Mouse (Mus musculus) myocyte (in vitro differentiated cells): ENCODE results near the gene Amn. TPM values are rescaled to one million over a fixed set of nuclear protein-coding genes. Genes with fewer than 3 reads are reported as not detected.

Experiments
- H3K27me3 ChIP-seq: one replicate; pipeline ENCODE4 v1.6.1; 2011; ENCODE audit not compliant: control insufficient read depth, insufficient read depth, insufficient read length
- H3K36me3 ChIP-seq: one replicate; pipeline ENCODE4 v1.6.1; 2011; ENCODE audit not compliant: control insufficient read depth, insufficient read depth
- H3K4me2 ChIP-seq: one replicate; pipeline ENCODE4 v1.6.1; 2011; ENCODE audit warnings: low read depth, control low read depth
- H3K4me3 ChIP-seq: one replicate; pipeline ENCODE4 v1.5.1; 2011; ENCODE audit warnings: mild to moderate bottlenecking, control low read depth, moderate library complexity
- H3K79me2 ChIP-seq: one replicate; pipeline ENCODE4 v1.6.1; 2011; ENCODE audit not compliant: control insufficient read depth, insufficient read depth
- H3ac ChIP-seq: one replicate; pipeline ENCODE4 v1.6.1; 2011; ENCODE audit not compliant: control insufficient read depth, insufficient read length
- CEBPB ChIP-seq: IDR thresholded peaks from 2 replicates; pipeline ENCODE4 v1.6.1; 2011; ENCODE audit warnings: mild to moderate bottlenecking, moderate library complexity; ENCODE audit not compliant: poor library complexity, insufficient read depth, severe bottlenecking
- E2F4 ChIP-seq: IDR thresholded peaks from one replicate; pipeline ENCODE4 v1.6.1; 2011; ENCODE audit warnings: mild to moderate bottlenecking, control low read depth, moderate library complexity; ENCODE audit not compliant: insufficient read depth
- MAX ChIP-seq: IDR thresholded peaks from one replicate; pipeline ENCODE4 v1.6.1; 2011; ENCODE audit warnings: low read depth, mild to moderate bottlenecking, control low read depth
- MYOD1 ChIP-seq, 3 experiments: IDR thresholded peaks; one replicate each; pipeline ENCODE4 v1.6.1; 2011; ENCODE audit warnings: control low read depth in 2 of 3, low read depth in 2 of 3, mild to moderate bottlenecking in 2 of 3, moderate library complexity in 1 of 3; ENCODE audit not compliant: insufficient read length in 2 of 3, control insufficient read depth in 1 of 3
- MYOG ChIP-seq, 3 experiments: IDR thresholded peaks; one replicate each; pipeline ENCODE4 v1.6.1; 2011; ENCODE audit warnings: control low read depth in 2 of 3, low read depth in 2 of 3, mild to moderate bottlenecking in 2 of 3; ENCODE audit not compliant: insufficient read length in 2 of 3, control insufficient read depth in 1 of 3, insufficient read depth in 1 of 3
- POLR2A ChIP-seq: IDR thresholded peaks from one replicate; pipeline ENCODE4 v1.6.1; 2011; ENCODE audit warnings: low read depth, mild to moderate bottlenecking, control low read depth, moderate library complexity; ENCODE audit not compliant: insufficient read length
- POLR2AphosphoS2 ChIP-seq: IDR thresholded peaks from one replicate; pipeline ENCODE4 v1.6.1; 2011; ENCODE audit warnings: low read depth, control low read depth; ENCODE audit not compliant: insufficient read length
- REST ChIP-seq: IDR thresholded peaks from one replicate; pipeline ENCODE4 v1.6.1; 2011; ENCODE audit warnings: mild to moderate bottlenecking, control low read depth, moderate library complexity; ENCODE audit not compliant: insufficient read depth, insufficient read length
- SRF ChIP-seq: IDR thresholded peaks from one replicate; pipeline ENCODE4 v1.6.1; 2011; ENCODE audit warnings: low read depth; ENCODE audit not compliant: control insufficient read depth, insufficient read length
- TCF12 ChIP-seq: IDR thresholded peaks from one replicate; pipeline ENCODE4 v1.6.1; 2011; ENCODE audit warnings: mild to moderate bottlenecking, control low read depth; ENCODE audit not compliant: poor library complexity, insufficient read depth, severe bottlenecking
- TCF3 ChIP-seq: IDR thresholded peaks from one replicate; pipeline ENCODE4 v1.6.1; 2011; ENCODE audit warnings: low read depth, control low read depth; ENCODE audit not compliant: insufficient read length
- USF1 ChIP-seq: IDR thresholded peaks from one replicate; pipeline ENCODE4 v1.6.1; 2011; ENCODE audit warnings: low read depth, mild to moderate bottlenecking, control low read depth, moderate library complexity
- polyA plus RNA-seq: library from polyadenylated mRNA; unstranded; fragments of >200 nt; fragmentation: generic; extraction: Trizol; gene quantifications from one replicate; pipeline ENCODE4 v1.2.1, GENCODE M21; 2012; ENCODE audit warnings: missing spikeins

Amn gene
- polyA plus RNA-seq, 1 experiment = 0.13 TPM

GRCm38 (mm10) chr12:111302018-111302345 lies 31.1 kb downstream of the Amn start:
- Histone ChIP-seq H3K4me3 (no peak overlapping the region), H3K36me3 (peaks cover 38% of the 10 kb centered on the region), H3ac (no peak overlapping the region), H3K4me2 (no peak overlapping the region), H3K79me2 (no peaks in the 10 kb centered on the region), H3K27me3 (no peaks in the 10 kb centered on the region)
- TF ChIP-seq MAX (no peak), POLR2A (no peak)

DNA sequence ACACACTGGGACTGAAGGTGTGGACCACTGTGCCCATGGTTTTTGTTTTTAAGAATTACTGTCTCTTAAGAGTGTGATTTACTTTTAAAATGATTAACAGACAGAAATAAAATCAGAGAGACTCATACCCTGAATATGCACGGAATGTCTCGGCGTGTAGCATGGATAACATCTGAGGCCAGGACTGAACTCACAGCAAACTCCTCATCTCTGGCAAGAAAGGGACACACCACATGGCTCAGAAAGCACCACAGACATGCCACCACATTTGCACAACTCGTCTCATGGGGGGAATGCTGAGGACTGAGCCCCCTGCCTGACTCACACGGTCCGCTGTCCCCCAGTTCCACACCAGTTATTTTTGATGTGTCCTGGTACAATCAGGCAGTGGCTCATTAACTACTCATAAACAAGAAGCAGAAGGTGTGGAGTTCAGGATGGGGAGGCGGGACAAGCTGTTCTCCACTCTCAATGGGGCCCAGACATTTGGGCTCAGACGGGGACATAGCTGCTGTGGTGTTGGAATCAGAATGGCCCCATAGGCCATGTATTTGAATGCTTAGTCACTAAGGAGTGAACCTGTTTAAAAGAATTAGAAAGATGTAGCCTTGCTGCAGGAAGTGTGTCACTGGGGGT lies 32.9 kb downstream of the Amn start:
- no peak for TF ChIP-seq MAX
- TF ChIP-seq TCF3 = no peak
- TF ChIP-seq SRF = no peak
- TF ChIP-seq POLR2A = no peak
- no peak for TF ChIP-seq E2F4
- no peak for TF ChIP-seq CEBPB
- TF ChIP-seq MYOD1 (IDR thresholded peaks at IDR 0.05; ENCODE audit: control insufficient read depth in 1 of 3, insufficient read length in 2 of 3, low read depth in 2 of 3) = no peak
- no peak for TF ChIP-seq MYOG (IDR thresholded peaks at IDR 0.05; ENCODE audit: control insufficient read depth in 1 of 3, insufficient read depth in 1 of 3, insufficient read length in 2 of 3, low read depth in 2 of 3)
- no peak for TF ChIP-seq REST
- no peak for TF ChIP-seq POLR2AphosphoS2
- no peak for TF ChIP-seq TCF12
- TF ChIP-seq USF1 = no peak
- H3K79me2 ChIP-seq = no peaks in the 10 kb centered on the region
- H3K36me3 ChIP-seq = peaks cover 39% of the 10 kb centered on the region
- no peak overlapping the region for H3K4me3 ChIP-seq
- H3K27me3 ChIP-seq = no peaks in the 10 kb centered on the region
- H3ac ChIP-seq = no peak overlapping the region
- H3K4me2 ChIP-seq = no peak overlapping the region

- no peak overlapping the region for H3K4me3 ChIP-seq
- no peaks in the 10 kb centered on the region for H3K27me3 ChIP-seq
- H3K79me2 ChIP-seq = no peaks in the 10 kb centered on the region
- peaks cover 41% of the 10 kb centered on the region for H3K36me3 ChIP-seq
- no peak overlapping the region for H3ac ChIP-seq
- no peak overlapping the region for H3K4me2 ChIP-seq
- TF ChIP-seq MYOG (IDR thresholded peaks at IDR 0.05; ENCODE audit: control insufficient read depth in 1 of 3, insufficient read depth in 1 of 3, insufficient read length in 2 of 3, low read depth in 2 of 3) = peak in 2 of 3 experiments; percentile 47 to 84
- TF ChIP-seq MYOD1 (IDR thresholded peaks at IDR 0.05; ENCODE audit: control insufficient read depth in 1 of 3, insufficient read length in 2 of 3, low read depth in 2 of 3) = peak in 2 of 3 experiments; percentile 33 to 78
- no peak for TF ChIP-seq CEBPB
- no peak for TF ChIP-seq POLR2AphosphoS2
These were observed 35.9 kb downstream of the Amn start for GRCm38 (mm10) chr12:111306821-111307220.

- Histone ChIP-seq H3K79me2 (no peaks in the 10 kb centered on the region), H3ac (no peak overlapping the region), H3K27me3 (no peaks in the 10 kb centered on the region), H3K4me2 (no peak overlapping the region), H3K4me3 (no peak overlapping the region), H3K36me3 (peaks cover 33% of the 10 kb centered on the region)
- TF ChIP-seq SRF = no peak
- TF ChIP-seq POLR2AphosphoS2 = no peak
- TF ChIP-seq REST = no peak
- no peak for TF ChIP-seq MYOG (IDR thresholded peaks at IDR 0.05; ENCODE audit: control insufficient read depth in 1 of 3, insufficient read depth in 1 of 3, insufficient read length in 2 of 3, low read depth in 2 of 3)
- no peak for TF ChIP-seq MYOD1 (IDR thresholded peaks at IDR 0.05; ENCODE audit: control insufficient read depth in 1 of 3, insufficient read length in 2 of 3, low read depth in 2 of 3)
- no peak for TF ChIP-seq USF1
- TF ChIP-seq TCF3 = no peak
- no peak for TF ChIP-seq E2F4
- no peak for TF ChIP-seq TCF12
- TF ChIP-seq CEBPB = no peak
- TF ChIP-seq MAX = no peak
- no peak for TF ChIP-seq POLR2A
These were observed 38.4 kb downstream of the Amn start for GRCm38 (mm10) chr12:111309256-111309655.

- H3K27me3 ChIP-seq = no peaks in the 10 kb centered on the region
- H3K36me3 ChIP-seq = peaks cover 29% of the 10 kb centered on the region
- no peak overlapping the region for H3ac ChIP-seq
- H3K79me2 ChIP-seq = no peaks in the 10 kb centered on the region
- no peak overlapping the region for H3K4me3 ChIP-seq
- TF ChIP-seq REST (no peak), TCF3 (no peak), USF1 (no peak), TCF12 (no peak), MYOG (IDR thresholded peaks at IDR 0.05; ENCODE audit: control insufficient read depth in 1 of 3, insufficient read depth in 1 of 3, insufficient read length in 2 of 3, low read depth in 2 of 3) (no peak), POLR2A (no peak), E2F4 (no peak), MAX (no peak), POLR2AphosphoS2 (no peak), MYOD1 (IDR thresholded peaks at IDR 0.05; ENCODE audit: control insufficient read depth in 1 of 3, insufficient read length in 2 of 3, low read depth in 2 of 3) (no peak), SRF (no peak), CEBPB (no peak)
- no peak overlapping the region for H3K4me2 ChIP-seq
These were observed 39.0 kb downstream of the Amn start for GRCm38 (mm10) chr12:111309931-111310330.
